In the genomic region with DNA sequence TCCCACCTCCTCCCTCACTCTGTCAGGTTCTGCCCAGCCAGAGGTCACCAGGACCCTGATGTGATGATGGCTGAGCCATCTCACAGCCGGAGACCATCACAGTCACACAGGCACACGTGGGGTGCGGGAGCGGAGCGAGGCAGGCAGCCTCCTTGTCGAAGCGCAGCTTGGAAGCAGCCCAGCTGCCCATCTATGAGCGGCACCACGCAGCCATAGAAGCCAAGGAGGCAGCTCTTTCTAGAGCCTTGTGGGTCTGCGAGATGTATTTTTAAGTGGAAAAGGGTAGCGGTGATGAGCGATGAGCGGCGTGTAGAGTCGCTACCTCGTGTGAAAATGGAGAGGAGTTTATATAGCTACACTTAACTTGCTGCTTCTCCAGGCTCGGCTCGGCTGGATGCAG, we compare ENCODE assay signal across 18 mouse cellular contexts. TPM values are rescaled to one million over a fixed set of nuclear protein-coding genes. Genes with fewer than 3 reads are reported as not detected.
DNase-seq lines count a peak whose midpoint lies in the region; ATAC-seq and TF ChIP-seq lines count a peak whose summit lies in the region.
"Had no signal": no experiment of that assay in that cellular context is flagged by ENCODE, and none has a peak within 500 bp of the region (broad histone marks: within the 10 kb centered on the region; RNA-seq: fewer than 3 reads in every experiment).

No protein-coding gene starts in this region.

- no peak overlapping the region for H3K27ac ChIP-seq in heart, embryonic 13.5 days (replicated peaks)
- H3K27ac ChIP-seq in gastrocnemius, adult 2 months, result no peak overlapping the region
- H3K27ac ChIP-seq in forebrain, embryonic 15.5 days (replicated peaks), result no peak overlapping the region
- H3K27ac ChIP-seq: heart, adult 2 months; macrophage had no signal

- peak overlapping the region; percentile 1; the same call in 1 of the 2 replicates for H3K4me3 ChIP-seq in heart, embryonic 13.5 days
- H3K4me3 ChIP-seq in gastrocnemius, adult 2 months, result no peak overlapping the region
- no peak overlapping the region for H3K4me3 ChIP-seq in forebrain, embryonic 15.5 days
- H3K4me3 ChIP-seq: heart, adult 2 months had no signal

- H3K27me3 ChIP-seq in heart, embryonic 13.5 days (replicated peaks), result peaks cover 80% of the 10 kb centered on the region
- H3K27me3 ChIP-seq in forebrain, embryonic 15.5 days, result no peaks in the 10 kb centered on the region; the same call in 1 of the 2 replicates

- TF ChIP-seq CTCF in brain, embryonic 14.5 days (IDR thresholded peaks at IDR 0.05; ENCODE audit: borderline replicate concordance, extremely low read depth, insufficient read depth, insufficient read length), result no peak
- no peak for TF ChIP-seq CTCF in gastrocnemius, adult 2 months (IDR thresholded peaks at IDR 0.05)

- intact Hi-C loops in heart, postnatal 10 days (cut with DNase I), result loop anchor here (5.0 kb wide), 1 partner anchor 129 kb away; no protein-coding TSS in a partner anchor
- intact Hi-C loops in gastrocnemius, adult 2 months (cut with DNase I), result no loop called here

- no peak for DNase-seq in heart, postnatal 10 days
- DNase-seq in left cerebral cortex, adult 18-20 months (ENCODE audit: low spot score in 2 of 2), result peak; percentile 57 to 75
- no peak for DNase-seq in left cerebral cortex, adult 9 months (ENCODE audit: low spot score in 2 of 2)
- DNase-seq in brain, embryonic 14.5 days (ENCODE audit: low read depth), result peak; percentile 32
- DNase-seq in right cerebral cortex, postnatal 25 days, result peak; percentile 70
- DNase-seq in gastrocnemius, adult 2 months, result no peak
- DNase-seq: cerebellum, adult 2 months; heart, adult 2 months; kidney, postnatal 14 days; liver, postnatal 0 days; midbrain, embryonic 14.5 days; retina, postnatal 1 day; thymus, adult 2 months had no signal

- ATAC-seq in heart, embryonic 13.5 days (ENCODE audit: extremely low read depth, insufficient number of reproducible peaks, low FRiP score, low TSS enrichment), result no peak
- ATAC-seq in forebrain, embryonic 15.5 days (replicated peaks), result no peak
- ATAC-seq: intestine, embryonic 16.5 days; liver, postnatal 0 days had no signal

- no peaks in the 10 kb centered on the region for H3K9me3 ChIP-seq in heart, embryonic 13.5 days
- H3K9me3 ChIP-seq in forebrain, embryonic 15.5 days, result no peaks in the 10 kb centered on the region

- no peaks in the 10 kb centered on the region for H3K36me3 ChIP-seq in heart, embryonic 13.5 days
- no peaks in the 10 kb centered on the region for H3K36me3 ChIP-seq in forebrain, embryonic 15.5 days

- peaks cover 31% of the 10 kb centered on the region for H3K4me1 ChIP-seq in heart, embryonic 13.5 days
- no peaks in the 10 kb centered on the region for H3K4me1 ChIP-seq in forebrain, embryonic 15.5 days

- peak overlapping the region; percentile 42 for H3K9ac ChIP-seq in heart, embryonic 13.5 days
- H3K9ac ChIP-seq in forebrain, embryonic 15.5 days (replicated peaks), result no peak overlapping the region
- H3K9ac ChIP-seq: liver, postnatal 0 days had no signal

- WGBS in heart, embryonic 13.5 days, result 29% methylated on average over 18 of the region's 18 CpGs
- WGBS in forebrain, embryonic 15.5 days, result 48% methylated on average over 18 of the region's 18 CpGs

- TF ChIP-seq POLR2A in brain, embryonic 14.5 days (IDR thresholded peaks at IDR 0.05; ENCODE audit: borderline replicate concordance, extremely low read depth, insufficient read depth, insufficient read length, poor library complexity, severe bottlenecking), result no peak

- peak overlapping the region; percentile 27; the same call in 1 of the 2 replicates for H3K4me2 ChIP-seq in heart, embryonic 13.5 days
- H3K4me2 ChIP-seq in forebrain, embryonic 15.5 days (replicated peaks), result no peak overlapping the region

RNA-seq across cellular contexts. Expression of gene Kcnj4, which starts 11.5 kb away (rescaled TPM):
- 0.19 and 0.21 TPM in 2 replicates for polyA plus RNA-seq in heart, embryonic 13.5 days (2015; fragmentation: Nextera tagmentation; extraction: Ambion mirVana)
- total RNA-seq in heart, postnatal 10 days (2021), result under 1 TPM; 0.27 to 0.31 TPM
- 100 to 1,000 TPM; 184 TPM for total RNA-seq in left cerebral cortex, adult 18-20 months (2021)
- polyA plus RNA-seq in brain, embryonic 14.5 days (2012; rRNA removed), result 0.30 and 0.68 TPM in 2 replicates
- under 1 TPM in 1 of 2 experiments, not detected in 1; 0.10 TPM for total RNA-seq in gastrocnemius, adult 2 months (2021)
- 0.20 and 0.33 TPM in 2 replicates for polyA plus RNA-seq in forebrain, embryonic 15.5 days (2015; fragmentation: Nextera tagmentation; extraction: Ambion mirVana)
- polyA plus RNA-seq: intestine, embryonic 16.5 days; liver, postnatal 0 days; macrophage; midbrain, embryonic 14.5 days; neural tube, embryonic 11.5 days; thymus, adult 2 months had no signal

RNA-seq across cellular contexts. Expression of gene Kdelr3, which starts 22.7 kb away (rescaled TPM):
- 69.8 and 72.1 TPM in 2 replicates for polyA plus RNA-seq in heart, embryonic 13.5 days (2015; fragmentation: Nextera tagmentation; extraction: Ambion mirVana)
- 10 to 100 TPM; 21.4 to 24.2 TPM for total RNA-seq in heart, postnatal 10 days (2021)
- under 1 TPM; 0.35 to 0.63 TPM for total RNA-seq in left cerebral cortex, adult 18-20 months (2021)
- 8.7 and 11.3 TPM in 2 replicates for polyA plus RNA-seq in brain, embryonic 14.5 days (2012; rRNA removed)
- 1 to 10 TPM; 1.9 to 3.7 TPM for total RNA-seq in gastrocnemius, adult 2 months (2021)
- polyA plus RNA-seq in forebrain, embryonic 15.5 days (2015; fragmentation: Nextera tagmentation; extraction: Ambion mirVana), result 5.1 and 5.3 TPM in 2 replicates
- polyA plus RNA-seq: macrophage had no signal

RNA-seq across cellular contexts. Expression of gene Csnk1e, which starts 38.2 kb away (rescaled TPM):
- 64.8 and 76.2 TPM in 2 replicates for polyA plus RNA-seq in heart, embryonic 13.5 days (2015; fragmentation: Nextera tagmentation; extraction: Ambion mirVana)
- total RNA-seq in heart, postnatal 10 days (2021), result 10 to 100 TPM; 79.6 to 81.4 TPM
- total RNA-seq in left cerebral cortex, adult 18-20 months (2021), result 100 to 1,000 TPM; 135 to 149 TPM
- polyA plus RNA-seq in brain, embryonic 14.5 days (2012; rRNA removed), result 403 and 452 TPM in 2 replicates
- total RNA-seq in gastrocnemius, adult 2 months (2021), result 10 to 100 TPM; 41.8 to 61.4 TPM
- 316 and 323 TPM in 2 replicates for polyA plus RNA-seq in forebrain, embryonic 15.5 days (2015; fragmentation: Nextera tagmentation; extraction: Ambion mirVana)

RNA-seq across cellular contexts. Expression of gene Ddx17, which starts 53.0 kb away (rescaled TPM):
- 26.9 and 28.8 TPM in 2 replicates for polyA plus RNA-seq in heart, embryonic 13.5 days (2015; fragmentation: Nextera tagmentation; extraction: Ambion mirVana)
- total RNA-seq in heart, postnatal 10 days (2021), result 100 to 1,000 TPM; 186 to 188 TPM
- 100 to 1,000 TPM; 304 to 309 TPM for total RNA-seq in left cerebral cortex, adult 18-20 months (2021)
- polyA plus RNA-seq in brain, embryonic 14.5 days (2012; rRNA removed), result 721 and 963 TPM in 2 replicates
- total RNA-seq in gastrocnemius, adult 2 months (2021), result 10 to 100 TPM; 80.2 to 86.8 TPM
- 60.1 and 63.7 TPM in 2 replicates for polyA plus RNA-seq in forebrain, embryonic 15.5 days (2015; fragmentation: Nextera tagmentation; extraction: Ambion mirVana)

Comparison
In these comparisons a context has a peak if more than half of its experiments do, and no peak if none do; other contexts are left out.
1. DNase-seq: peak in left cerebral cortex, adult 18-20 months (2 of 2), brain, embryonic 14.5 days (single experiment) and right cerebral cortex, postnatal 25 days (single experiment); none in heart, postnatal 10 days (0 of 2), left cerebral cortex, adult 9 months (0 of 2) and gastrocnemius, adult 2 months (single experiment).
2. RNA of gene Kcnj4, which starts 11.5 kb away (total RNA-seq): 184 TPM in left cerebral cortex, adult 18-20 months; 0.27 to 0.31 TPM in heart, postnatal 10 days and 0.10 TPM in gastrocnemius, adult 2 months; every median in the first group is over 100 times any median in the second.
3. RNA of gene Kdelr3, which starts 22.7 kb away (total RNA-seq): 21.4 to 24.2 TPM in heart, postnatal 10 days; 1.9 to 3.7 TPM in gastrocnemius, adult 2 months and 0.35 to 0.63 TPM in left cerebral cortex, adult 18-20 months; every median in the first group is over 4 times any median in the second.